Mouse (Mus musculus) embryonic stem cell, embryonic (primary cell): Measurements from ENCODE around the gene Ndufs2.

Experiments used
- CTCF ChIA-PET, 4 experiments: fragments of 300-600 bp in 2 of 4; fragments of 350-600 bp in 2 of 4; sonication (Branson Sonifier 250); formaldehyde crosslinking; loops; one replicate each; lab custom pipeline; 2022; ENCODE audit warnings: inconsistent platforms in 2 of 4; lab: Charles Lee
- POLR2A ChIA-PET, 4 experiments: fragments of 300-600 bp in 2 of 4; fragments of 350-600 bp in 2 of 4; sonication (Branson Sonifier 250); formaldehyde crosslinking; loops; one replicate each; lab custom pipeline; 2022; ENCODE audit warnings: antibody characterized with exemption in 4 of 4, inconsistent platforms in 1 of 4; lab: Charles Lee

Gene Ndufs2

DNA sequence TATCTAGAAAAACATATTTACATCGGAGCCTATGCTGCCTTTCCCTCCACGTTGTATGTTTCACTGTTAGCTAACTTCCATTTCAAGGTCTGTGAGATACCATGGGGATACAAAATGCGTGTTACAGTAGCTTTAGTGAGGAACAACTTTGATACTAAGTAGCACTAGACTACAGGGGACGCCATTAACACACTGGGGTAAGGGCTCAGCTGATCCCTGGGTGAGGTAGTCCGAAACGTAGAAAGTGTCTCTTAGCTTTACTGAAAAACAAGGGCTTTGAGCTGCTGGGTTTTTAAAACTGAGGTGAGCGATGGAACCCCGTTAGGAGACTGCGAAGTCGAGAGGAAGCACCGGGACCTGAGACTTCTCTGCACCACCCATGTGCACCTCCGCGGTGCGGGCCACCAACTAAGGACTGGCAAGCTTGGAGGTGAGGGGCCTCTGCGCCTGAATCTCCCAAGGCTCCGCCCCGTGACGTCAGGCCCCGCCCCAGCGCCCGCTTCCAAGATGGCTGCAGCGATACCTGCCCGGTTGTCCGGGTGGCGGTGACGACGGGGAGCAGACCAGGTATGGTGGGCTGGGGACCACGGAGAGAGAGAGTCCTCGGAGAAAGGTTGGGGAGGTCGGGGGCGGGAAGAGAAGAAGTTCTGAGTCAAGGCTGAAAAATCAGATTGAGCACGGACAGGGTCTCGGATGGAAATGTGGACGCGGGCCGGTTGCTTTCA lies 18.8 kb upstream of the Ndufs2 start, which contains the start of gene B4galt3:
Gene B4galt3, plus strand, starts transcription at position 481 of the 725 bp plus-strand sequence.
- ChIA-PET POLR2A (interaction anchor here (0.5 to 4.2 kb wide), 94 partner anchors 8 to 385 kb away, joined by 3 to 119 read pairs (median 5); partner anchors contain the start of genes Ppox (in 4 of the 4), Adamts4 (in 3 of the 4), Dedd (in 3 of the 4) and Klhdc9 (in 3 of the 4)), CTCF (interaction anchor here in 3 of 4 experiments (0.5 to 3.9 kb wide), 12 partner anchors 11 to 231 kb away, joined by 3 to 38 read pairs (median 4); partner anchors contain the start of genes Ppox (in 3 of the 3), F11r (in 1 of the 3), Klhdc9 (in 1 of the 3) and Ufc1 (in 1 of the 3))

DNA sequence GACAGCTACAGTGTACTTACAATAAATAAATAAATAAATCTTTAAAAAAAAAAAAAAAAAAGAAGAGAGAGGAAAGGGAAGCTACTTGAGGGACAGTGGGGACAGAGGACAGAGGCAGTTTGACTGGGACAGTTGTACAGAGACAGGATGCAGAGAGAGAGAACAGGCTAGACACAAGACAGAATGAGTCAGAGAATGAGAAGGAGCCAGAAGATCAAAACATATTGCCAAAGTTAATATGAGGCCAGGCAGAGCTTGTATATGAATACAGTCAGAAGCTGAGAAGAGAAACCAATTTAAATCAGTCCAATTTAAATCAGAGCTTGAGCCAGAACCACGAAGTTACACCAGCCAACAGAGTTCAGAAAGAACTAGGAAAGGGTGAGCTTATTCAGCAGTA lies 17.2 kb upstream of the Ndufs2 start:
- CTCF ChIA-PET, result interaction anchor here in 3 of 4 experiments (0.6 to 1.9 kb wide), 10 partner anchors 11 to 1253 kb away, joined by 3 to 13 read pairs (median 4); partner anchors contain the start of genes Ppox (in 2 of the 3) and Cfap45 (in 1 of the 3)
- POLR2A ChIA-PET, result interaction anchor here in 2 of 4 experiments (0.7 to 2.9 kb wide), 8 partner anchors 9 to 72 kb away, joined by 3 to 15 read pairs (median 4); partner anchors contain the start of genes Ppox (in 2 of the 2), Dedd (in 1 of the 2) and Pcp4l1 (in 1 of the 2)

DNA sequence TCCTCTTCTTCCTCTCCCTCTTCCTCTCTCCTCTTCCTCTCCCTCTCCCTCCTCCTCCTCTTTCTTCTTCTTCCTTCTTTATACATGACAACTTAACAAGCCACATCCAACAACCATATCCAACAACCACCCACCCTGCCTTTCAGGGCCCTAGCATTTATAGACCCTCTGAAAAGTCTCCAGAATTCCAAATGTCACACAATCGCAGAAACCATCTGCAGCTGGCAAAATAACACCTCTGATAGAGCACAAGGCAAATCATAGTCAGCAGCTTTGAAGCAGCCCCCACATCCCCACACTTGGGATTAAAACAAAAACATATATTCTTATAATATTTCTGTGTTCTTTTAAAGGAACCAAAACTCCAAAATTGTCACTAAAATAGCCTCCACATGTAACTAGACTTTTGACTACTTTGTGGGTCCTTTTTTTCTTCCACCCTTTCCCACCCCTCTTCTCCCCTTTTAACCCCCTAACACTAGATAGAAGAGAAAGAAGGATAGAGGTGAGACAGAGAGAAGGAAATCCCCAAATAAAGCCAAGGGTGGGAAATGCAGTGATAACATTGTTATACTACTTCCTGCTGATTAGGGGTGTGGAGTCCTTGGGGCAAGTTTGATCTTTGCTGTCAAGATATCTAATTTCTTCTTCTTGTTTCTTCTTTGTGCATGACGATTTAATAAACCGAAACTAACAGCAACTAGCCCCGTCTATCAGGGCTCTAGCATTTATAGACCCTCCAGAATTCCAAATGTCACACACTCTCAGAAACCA lies 15.0 kb upstream of the Ndufs2 start:
- POLR2A ChIA-PET, result interaction anchor here in 1 of 4 experiments (1.2 to 2.9 kb wide), 2 partner anchors 15 to 95 kb away, joined by 3 to 15 read pairs; partner anchors contain the start of genes Klhdc9 and Ppox
- CTCF ChIA-PET, result no interaction called here

DNA sequence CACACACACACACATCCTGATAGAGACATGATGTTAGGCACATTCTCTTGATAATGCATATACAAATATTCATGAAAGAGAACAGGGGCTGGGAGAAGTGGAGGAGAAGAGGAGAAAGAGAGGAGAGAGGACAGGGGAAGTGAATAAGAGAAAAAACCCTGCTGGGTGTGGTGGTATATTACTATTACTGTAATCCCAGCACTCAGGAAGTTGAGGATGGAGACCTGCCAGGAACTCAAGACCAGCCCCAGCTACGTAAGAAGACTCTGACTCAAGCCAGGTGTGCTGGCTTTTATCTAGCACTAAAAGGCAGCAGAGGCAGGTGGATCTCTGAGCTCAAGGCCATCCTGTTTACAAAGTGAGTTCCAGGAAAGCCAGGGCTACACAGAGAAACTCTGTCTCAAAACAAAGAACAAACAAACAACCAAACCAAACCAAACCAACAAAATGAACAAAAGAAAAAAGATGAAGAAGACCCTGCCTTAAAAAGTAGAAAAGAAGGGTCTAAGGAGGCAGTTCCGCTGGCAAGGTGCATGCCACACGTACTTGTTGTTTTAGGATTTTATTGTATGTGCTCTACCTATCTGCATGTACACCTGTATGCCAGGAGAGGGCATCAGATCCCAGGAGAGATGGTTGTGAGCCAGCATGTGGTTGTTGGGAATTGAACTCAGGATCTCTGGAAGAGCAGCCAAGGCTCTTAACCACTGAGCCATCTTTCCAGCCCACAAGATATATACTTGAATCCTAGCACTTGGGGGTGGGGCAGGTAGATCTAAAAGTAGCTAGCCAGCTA lies 12.7 kb upstream of the Ndufs2 start:
- POLR2A ChIA-PET, result interaction anchor here (0.6 to 2.3 kb wide), 13 partner anchors 12 to 238 kb away, joined by 3 to 7 read pairs (median 3); partner anchors contain the start of genes Ppox (in 1 of the 4) and Usf1 (in 1 of the 4)
- CTCF ChIA-PET, result interaction anchor here (0.6 to 3.1 kb wide), 13 partner anchors 12 to 812 kb away, joined by 3 to 20 read pairs (median 5); partner anchors contain the start of gene Ppox (in 1 of the 4)

GRCm38 (mm10) chr1:171263185-171263611 lies 12.0 kb upstream of the Ndufs2 start:
- CTCF ChIA-PET, result interaction anchor here (0.6 to 3.1 kb wide), 15 partner anchors 8 to 1503 kb away, joined by 3 to 20 read pairs (median 3); partner anchors contain the start of genes Apoa2 (in 1 of the 4) and Ppox (in 1 of the 4)

DNA sequence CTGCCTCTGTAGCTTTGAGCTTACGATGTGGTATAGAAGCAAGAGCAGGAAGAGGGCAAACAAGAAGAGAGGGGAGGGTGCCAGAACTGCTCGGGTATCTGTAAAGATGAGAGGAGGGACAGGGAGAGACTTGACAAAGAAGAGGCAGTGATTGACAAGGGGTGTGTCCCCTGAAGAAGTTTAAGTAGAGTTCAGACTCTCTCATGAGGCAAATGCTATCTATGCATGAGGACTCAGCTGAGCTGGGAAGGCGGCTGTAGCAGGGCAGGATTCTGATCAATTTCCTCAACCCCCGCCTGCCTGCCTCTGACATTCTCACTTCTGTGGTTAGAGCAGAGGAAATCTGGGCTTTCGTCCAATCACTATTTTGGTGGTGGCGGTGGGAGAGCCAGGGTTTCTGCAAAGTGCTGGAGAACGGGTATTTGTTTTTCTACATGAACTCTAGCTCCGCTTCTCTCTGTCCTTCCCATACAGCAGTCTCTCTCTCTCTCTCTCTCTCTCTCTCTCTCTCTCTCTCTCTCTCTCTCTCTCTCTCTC lies 11.5 kb upstream of the Ndufs2 start:
- CTCF ChIA-PET, result interaction anchor here (0.5 to 3.1 kb wide), 18 partner anchors 9 to 1502 kb away, joined by 3 to 20 read pairs (median 4); partner anchors contain the start of genes Apoa2 (in 1 of the 4), Itln1 (in 1 of the 4), Ndufs2 (in 1 of the 4) and Ppox (in 1 of the 4)
- POLR2A ChIA-PET, result interaction anchor here (0.6 to 2.3 kb wide), 16 partner anchors 9 to 685 kb away, joined by 3 to 10 read pairs (median 4); partner anchors contain the start of gene Ppox (in 1 of the 4)

More at GRCm38 (mm10) chr1:171263185-171263611, 12.0 kb upstream of the Ndufs2 start:
- POLR2A ChIA-PET, result interaction anchor here (0.6 to 2.3 kb wide), 18 partner anchors 11 to 238 kb away, joined by 3 to 10 read pairs (median 3); partner anchors contain the start of genes Ppox (in 1 of the 4) and Usf1 (in 1 of the 4)

GRCm38 (mm10) chr1:171260316-171260715 lies 9.1 kb upstream of the Ndufs2 start:
- ChIA-PET CTCF (no interaction called here), POLR2A (interaction anchor here in 2 of 4 experiments (1.0 to 1.4 kb wide), 4 partner anchors 10 to 25 kb away, joined by 3 to 5 read pairs (median 3); partner anchors contain the start of gene B4galt3 (in 1 of the 2))

DNA sequence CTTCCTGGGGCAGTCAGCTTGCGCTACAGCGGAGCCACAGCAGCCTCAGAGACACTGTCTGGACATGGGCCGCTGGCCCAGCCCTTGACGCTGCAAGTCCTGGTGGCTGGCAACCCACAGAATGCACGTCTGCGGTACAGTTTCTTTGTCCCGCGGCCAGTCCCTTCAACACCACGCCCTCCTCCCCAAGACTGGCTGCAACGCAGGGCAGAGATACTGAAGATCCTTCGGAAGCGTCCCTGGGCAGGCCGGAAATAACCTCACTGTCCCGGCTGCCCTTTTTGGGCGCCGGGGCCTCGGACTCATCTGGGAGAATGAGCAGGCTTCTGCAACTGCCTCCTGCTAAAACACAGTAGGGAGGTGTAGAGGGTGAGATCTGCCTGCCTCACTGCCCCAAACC lies 7.7 kb upstream of the Ndufs2 start:
- POLR2A ChIA-PET, result interaction anchor here in 2 of 4 experiments (1.0 to 2.6 kb wide), 3 partner anchors 11 to 152 kb away, joined by 4 to 8 read pairs (median 4); partner anchors contain the start of gene B4galt3 (in 2 of the 2)
- CTCF ChIA-PET, result interaction anchor here in 3 of 4 experiments (0.6 to 1.2 kb wide), 6 partner anchors 12 to 357 kb away, joined by 3 to 4 read pairs (median 3); no protein-coding TSS in a partner anchor

GRCm38 (mm10) chr1:171257781-171258180 lies 6.6 kb upstream of the Ndufs2 start:
- POLR2A ChIA-PET, result interaction anchor here in 3 of 4 experiments (0.6 to 2.6 kb wide), 10 partner anchors 9 to 1244 kb away, joined by 3 to 14 read pairs (median 4); partner anchors contain the start of genes B4galt3 (in 2 of the 3), Ppox (in 2 of the 3) and Cfap126 (in 1 of the 3)
- CTCF ChIA-PET, result interaction anchor here (0.5 to 1.8 kb wide), 13 partner anchors 10 to 356 kb away, joined by 3 to 8 read pairs (median 4); partner anchors contain the start of gene Ppox (in 1 of the 4)

DNA sequence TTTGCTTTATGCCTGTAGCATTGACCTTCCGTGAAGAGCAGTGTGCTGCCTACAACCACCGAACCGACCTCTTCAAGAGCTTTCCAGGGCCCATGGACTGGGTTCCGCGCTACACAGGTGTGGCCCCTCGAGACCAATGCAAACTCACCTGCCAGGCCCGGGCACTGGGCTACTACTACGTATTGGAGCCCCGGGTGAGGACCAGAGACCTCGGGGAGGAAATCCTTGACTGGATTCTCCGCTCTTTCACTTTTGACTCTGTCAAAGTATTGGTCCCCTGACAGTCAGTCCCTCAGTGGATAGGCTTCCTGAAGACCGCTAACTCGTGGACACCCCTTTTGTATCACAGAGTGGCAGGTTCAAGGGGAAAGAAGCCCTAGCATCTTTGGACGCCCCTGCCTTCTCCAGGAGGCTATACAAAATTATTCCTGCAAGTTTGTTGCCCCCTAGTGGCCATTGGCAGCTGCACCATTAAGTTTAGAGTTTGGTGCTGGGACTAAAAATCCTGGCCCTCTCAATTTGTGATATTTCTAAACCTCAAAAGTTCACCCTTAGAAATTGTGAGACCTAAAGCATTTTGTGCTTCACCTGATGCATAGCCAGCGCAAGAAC lies 5.9 kb upstream of the Ndufs2 start:
- ChIA-PET CTCF (interaction anchor here (0.5 to 1.8 kb wide), 12 partner anchors 11 to 356 kb away, joined by 3 to 8 read pairs (median 4); partner anchors contain the start of gene Ppox (in 1 of the 4)), POLR2A (interaction anchor here in 3 of 4 experiments (0.7 to 2.6 kb wide), 10 partner anchors 10 to 146 kb away, joined by 3 to 14 read pairs (median 4); partner anchors contain the start of genes B4galt3 (in 2 of the 3), Ppox (in 2 of the 3) and Cfap126 (in 1 of the 3))

DNA sequence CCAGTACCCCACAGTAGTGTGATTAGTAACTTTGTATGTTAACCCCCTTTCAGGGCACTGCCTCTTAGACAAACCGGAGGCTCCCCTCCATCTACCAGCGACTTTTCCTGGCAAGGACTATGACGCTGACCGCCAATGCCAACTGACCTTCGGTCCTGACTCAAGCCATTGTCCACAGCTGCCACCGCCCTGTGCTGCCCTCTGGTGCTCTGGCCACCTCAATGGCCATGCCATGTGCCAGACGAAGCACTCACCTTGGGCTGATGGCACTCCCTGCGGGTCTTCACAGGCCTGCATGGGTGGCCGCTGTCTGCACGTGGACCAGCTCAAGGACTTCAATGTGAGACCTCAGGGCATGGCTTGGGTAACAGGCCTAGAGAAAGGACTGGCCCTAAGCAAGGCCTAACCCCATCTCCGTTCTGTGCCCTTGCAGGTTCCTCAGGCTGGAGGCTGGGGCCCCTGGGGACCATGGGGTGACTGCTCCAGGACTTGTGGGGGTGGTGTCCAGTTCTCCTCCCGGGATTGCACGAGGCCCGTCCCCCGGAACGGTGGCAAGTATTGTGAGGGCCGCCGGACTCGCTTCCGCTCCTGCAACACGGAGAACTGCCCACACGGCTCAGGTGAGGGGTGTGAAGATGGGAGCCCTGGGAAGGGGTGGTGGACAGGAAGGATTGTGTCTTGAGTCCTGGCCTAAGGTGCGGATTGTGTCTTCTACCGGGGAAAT lies 5.1 kb upstream of the Ndufs2 start:
- ChIA-PET CTCF (no interaction called here), POLR2A (interaction anchor here in 2 of 4 experiments (1.3 to 2.6 kb wide), 4 partner anchors 9 to 13 kb away, joined by 3 to 14 read pairs (median 4); partner anchors contain the start of gene B4galt3 (in 1 of the 2))

DNA sequence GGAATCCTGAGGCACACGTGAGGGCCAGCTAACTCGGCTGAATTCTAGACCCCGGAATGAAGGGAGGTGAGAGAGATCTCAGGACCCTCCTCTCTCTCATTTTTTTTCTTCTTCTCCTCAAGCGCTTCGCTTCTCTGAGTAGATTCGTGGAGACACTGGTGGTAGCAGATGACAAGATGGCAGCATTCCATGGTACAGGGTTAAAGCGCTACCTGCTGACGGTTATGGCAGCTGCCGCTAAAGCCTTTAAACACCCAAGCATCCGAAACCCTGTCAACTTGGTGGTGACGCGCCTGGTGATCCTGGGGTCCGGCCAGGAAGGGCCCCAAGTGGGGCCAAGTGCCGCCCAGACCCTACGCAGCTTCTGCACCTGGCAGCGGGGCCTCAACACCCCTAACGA lies 1.2 kb upstream of the Ndufs2 start:
- POLR2A ChIA-PET, result interaction anchor here in 3 of 4 experiments (0.6 to 2.8 kb wide), 27 partner anchors 10 to 275 kb away, joined by 3 to 12 read pairs (median 4); partner anchors contain the start of genes B4galt3 (in 2 of the 3), Cfap126 (in 2 of the 3), Pcp4l1 (in 1 of the 3) and Ppox (in 1 of the 3)

DNA sequence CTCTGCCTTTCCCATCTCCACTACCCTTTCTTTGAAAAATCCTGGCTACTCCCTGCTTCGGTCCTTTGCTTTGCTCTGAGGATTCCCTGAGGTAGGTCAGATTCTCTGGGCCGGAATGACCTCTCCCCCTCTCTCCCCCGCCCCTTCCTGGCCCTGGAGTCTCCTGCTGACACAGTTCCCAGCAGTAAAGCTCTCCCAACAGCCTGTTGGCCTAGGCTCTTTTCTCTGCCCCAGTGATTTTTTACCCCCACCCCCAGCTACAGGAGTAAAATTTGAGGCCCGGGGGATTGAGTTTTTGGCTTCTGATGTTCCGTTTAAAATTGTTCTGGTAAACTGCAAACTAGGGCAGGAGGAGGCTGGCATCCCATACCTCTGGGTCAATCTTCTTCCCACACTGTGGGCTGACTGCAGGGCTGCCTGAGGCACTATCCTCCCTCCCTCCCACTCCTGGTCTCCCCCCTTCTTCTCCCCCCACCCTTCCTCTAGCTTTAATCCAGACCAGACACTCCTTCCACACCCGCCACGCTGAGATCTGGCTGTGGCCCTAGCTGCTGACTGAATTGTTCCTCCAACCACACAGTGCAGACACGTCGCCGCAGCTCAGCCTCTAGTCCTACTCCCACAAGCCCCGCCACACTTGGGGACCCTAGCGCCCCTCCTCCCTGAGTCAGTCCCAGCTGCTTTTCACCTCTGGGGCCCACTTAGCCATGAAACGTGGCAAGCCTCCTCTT lies 571 bp upstream of the Ndufs2 start:
- POLR2A ChIA-PET, result interaction anchor here (0.5 to 3.4 kb wide), 43 partner anchors 9 to 343 kb away, joined by 3 to 21 read pairs (median 4); partner anchors contain the start of genes B4galt3 (in 3 of the 4), Cfap126 (in 2 of the 4), Dedd (in 1 of the 4) and Klhdc9 (in 1 of the 4)

More for the DNA sequence above, 1.2 kb upstream of the Ndufs2 start:
- CTCF ChIA-PET, result interaction anchor here in 3 of 4 experiments (0.6 to 2.6 kb wide), 12 partner anchors 10 to 764 kb away, joined by 3 to 12 read pairs (median 6); partner anchors contain the start of genes Tomm40l (in 2 of the 3) and Ppox (in 1 of the 3)

More for the DNA sequence above, 571 bp upstream of the Ndufs2 start:
- CTCF ChIA-PET, result interaction anchor here (0.5 to 2.6 kb wide), 20 partner anchors 9 to 764 kb away, joined by 3 to 12 read pairs (median 5); partner anchors contain the start of genes Tomm40l (in 2 of the 4) and Ppox (in 1 of the 4)
